Mouse (Mus musculus): ENCODE data around the gene Colq. TPM values are rescaled to one million over a fixed set of nuclear protein-coding genes. Genes with fewer than 3 reads are reported as not detected.

The Colq gene
- polyA plus RNA-seq (2014; fragmentation: Illumina TruSeq; extraction: RNeasy Lipid Tissue Mini Kit (QIAGEN cat#74804); ENCODE audit: low replicate concordance), result 0.19 TPM

GRCm38 (mm10) chr14:31591243-31591642 lies at the start of gene Colq:
TSS of gene Colq (minus strand) at chr14:31591343.

DNA sequence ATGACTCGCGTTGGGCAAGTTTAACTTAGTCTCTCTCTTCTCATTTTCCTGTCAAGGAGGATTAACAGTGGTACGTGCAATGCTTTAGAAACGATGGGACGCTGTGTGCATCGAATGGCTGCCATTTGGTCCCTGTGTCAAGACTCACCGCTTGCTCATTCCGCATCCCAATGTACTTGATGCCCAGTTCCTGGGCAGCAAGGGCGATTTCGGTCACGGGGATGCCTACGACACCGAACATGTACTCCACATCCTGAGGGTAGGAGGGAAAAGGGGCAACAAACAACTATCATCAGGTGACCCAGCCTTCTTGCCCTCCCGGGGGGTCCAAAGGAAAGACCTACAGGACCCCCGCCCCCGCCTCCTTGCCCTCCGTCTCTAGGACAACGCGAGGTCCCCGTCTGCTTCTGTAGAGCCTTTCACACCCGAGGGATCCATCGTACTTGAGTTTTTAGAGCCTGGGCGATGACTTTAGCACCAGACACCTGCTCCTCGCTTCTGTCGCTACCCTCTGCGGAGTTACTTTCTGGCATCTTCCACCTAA lies 49.3 kb upstream of the Colq start, which contains the start of gene Gm49387:
Gene Gm49387 (minus strand): TSS at position 533 of the 544 bp plus-strand sequence.

GRCm38 (mm10) chr14:31494975-31495455 lies 96.1 kb downstream of the Colq start, which contains the start of gene Mettl6:
TSS of gene Mettl6 (minus strand) at chr14:31495040.

DNA sequence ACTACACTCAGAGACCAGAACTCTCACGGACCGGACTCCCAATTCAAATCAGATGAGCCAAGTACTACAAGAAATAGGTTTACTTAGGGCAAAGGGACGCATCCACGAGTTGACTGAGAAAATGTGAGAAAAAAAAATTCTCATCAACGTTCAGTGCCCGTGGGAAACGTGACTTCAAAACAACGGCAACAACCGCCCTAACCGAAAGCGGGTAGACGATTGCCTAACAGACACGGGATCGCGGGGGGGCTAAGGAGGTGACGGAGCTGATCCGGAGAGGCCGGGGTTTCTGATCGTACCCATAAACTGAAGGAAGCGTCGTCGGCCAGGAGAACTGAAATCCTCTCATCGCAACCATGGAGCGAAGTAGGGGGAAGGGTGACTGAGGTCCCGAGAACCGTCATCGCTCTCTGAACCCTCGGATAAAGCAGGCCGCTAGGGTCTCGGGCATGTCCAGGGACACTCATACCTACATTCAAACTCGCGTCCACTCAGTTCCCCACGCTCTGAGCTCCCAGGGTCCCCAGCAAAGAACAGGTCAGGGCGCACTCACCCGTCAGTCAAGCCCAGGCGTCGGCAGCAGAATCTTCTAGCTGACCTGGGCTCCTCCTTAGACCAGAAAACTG lies 96.7 kb downstream of the Colq start, which contains the start of gene Eaf1:
Gene Eaf1 (plus strand): TSS at position 51 of the 626 bp plus-strand sequence.

Other genes with a start within 250 kb of the Colq start
- 11.6 TPM for gene Sh3bp5, start 155.3 kb downstream of the Colq start, polyA plus RNA-seq (2014; fragmentation: Illumina TruSeq; extraction: RNeasy Lipid Tissue Mini Kit (QIAGEN cat#74804); ENCODE audit: low replicate concordance)
- 49.3 TPM for gene Eaf1, start 96.9 kb downstream of the Colq start, polyA plus RNA-seq (2014; fragmentation: Illumina TruSeq; extraction: RNeasy Lipid Tissue Mini Kit (QIAGEN cat#74804); ENCODE audit: low replicate concordance)
- 40.2 TPM for gene Mettl6, start 96.3 kb downstream of the Colq start, polyA plus RNA-seq (2014; fragmentation: Illumina TruSeq; extraction: RNeasy Lipid Tissue Mini Kit (QIAGEN cat#74804); ENCODE audit: low replicate concordance)
- not detected for gene Gm49387, start 49.5 kb upstream of the Colq start, polyA plus RNA-seq (2014; fragmentation: Illumina TruSeq; extraction: RNeasy Lipid Tissue Mini Kit (QIAGEN cat#74804); ENCODE audit: low replicate concordance)
- 2.8 TPM for gene Btd, start 49.7 kb upstream of the Colq start, polyA plus RNA-seq (2014; fragmentation: Illumina TruSeq; extraction: RNeasy Lipid Tissue Mini Kit (QIAGEN cat#74804); ENCODE audit: low replicate concordance)
- gene Hacl1, start 49.9 kb upstream of the Colq start, polyA plus RNA-seq (2014; fragmentation: Illumina TruSeq; extraction: RNeasy Lipid Tissue Mini Kit (QIAGEN cat#74804); ENCODE audit: low replicate concordance), result 7.3 TPM
- 36.7 TPM for gene Ankrd28, start 239.3 kb upstream of the Colq start, polyA plus RNA-seq (2014; fragmentation: Illumina TruSeq; extraction: RNeasy Lipid Tissue Mini Kit (QIAGEN cat#74804); ENCODE audit: low replicate concordance)